Mouse (Mus musculus): ENCODE data around the gene Lyz1.
"Not testable (repeated sequence)": the region's sequence is repeated elsewhere in the genome, so short reads cannot be mapped to it uniquely, and the experiment has no call there.

Lyz1 gene

DNA sequence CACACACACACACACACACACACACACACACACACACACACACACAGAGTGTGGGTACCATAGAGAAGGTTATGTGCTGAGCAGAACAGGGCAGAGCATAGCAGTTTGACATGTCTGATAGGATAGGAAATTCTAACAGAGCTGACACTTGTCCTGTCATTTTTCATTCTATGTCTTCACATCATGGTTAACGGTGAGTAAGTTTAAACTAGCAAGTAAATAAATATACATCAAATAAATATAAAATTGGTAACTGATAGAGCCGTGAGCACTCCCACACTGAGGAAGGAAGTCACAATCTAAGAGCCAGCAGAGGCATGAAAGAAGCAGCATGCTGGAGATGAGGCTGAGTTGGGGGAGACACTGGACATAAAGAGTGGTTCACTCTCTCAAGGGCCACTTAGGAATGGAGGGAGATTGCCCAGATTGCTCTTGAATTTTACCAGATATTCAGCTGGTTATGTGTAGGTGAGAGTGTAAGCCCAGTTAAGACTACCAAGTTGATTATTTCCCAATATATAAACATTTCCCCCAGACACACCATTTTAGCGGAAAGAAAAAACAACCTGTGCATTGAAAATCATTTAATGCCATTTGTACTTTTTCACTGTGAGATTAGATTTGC is 5.3 kb downstream of the Lyz1 start:
- no peak for DNase-seq (ENCODE audit: low read depth, low spot score)

DNA sequence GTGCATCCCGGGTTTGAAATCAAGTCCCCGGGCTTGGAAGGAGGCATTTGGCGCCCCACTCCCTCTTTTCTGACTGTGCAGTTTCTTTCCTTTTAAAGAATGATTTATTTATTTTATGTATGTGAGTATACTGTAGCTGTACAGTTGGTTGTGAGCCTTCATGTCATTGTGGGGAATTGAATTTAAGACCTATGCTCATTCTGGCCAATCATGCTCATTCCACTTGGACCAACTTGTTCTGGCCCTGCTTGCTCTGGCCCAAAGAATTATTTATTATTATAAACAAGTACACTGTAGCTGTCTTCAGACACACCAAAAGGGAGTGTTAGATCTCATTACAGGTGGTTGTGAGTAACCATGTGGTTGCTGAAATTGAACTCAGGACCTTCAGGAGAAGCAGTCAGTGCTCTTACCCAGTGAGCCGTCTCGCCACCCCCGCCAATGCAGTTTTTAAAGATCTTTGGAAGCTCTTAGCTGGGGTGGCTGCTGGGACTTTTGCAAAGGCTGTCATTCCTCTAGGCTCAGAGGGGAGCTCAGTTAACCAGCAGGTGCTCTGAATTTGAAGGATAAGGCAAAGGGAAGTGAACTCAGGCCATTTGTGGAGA is 6.2 kb downstream of the Lyz1 start:
- no peak for DNase-seq (ENCODE audit: low read depth, low spot score)

DNA sequence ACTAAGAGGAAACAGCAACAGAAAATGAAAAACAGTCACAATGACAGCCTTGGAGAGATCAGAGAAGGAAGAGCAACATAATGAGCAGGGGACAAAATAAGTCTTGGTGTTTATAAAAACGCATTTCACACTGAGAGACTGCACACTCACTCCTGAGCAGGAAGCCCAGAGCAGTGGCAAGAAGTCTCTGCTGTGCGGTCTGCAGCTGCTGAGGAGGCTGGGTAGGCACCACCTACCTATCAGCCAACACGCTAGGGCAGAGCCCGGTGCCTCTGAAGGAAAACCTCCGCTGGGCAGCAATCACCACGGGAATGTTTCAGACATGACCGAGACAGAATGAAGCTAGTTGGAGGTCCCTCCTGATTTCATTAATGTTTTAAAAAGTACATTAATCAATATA is 7.1 kb downstream of the Lyz1 start:
- not testable (repeated sequence) for DNase-seq (ENCODE audit: low read depth, low spot score)

GRCm38 (mm10) chr10:117284578-117285520 is 7.8 kb downstream of the Lyz1 start:
- no peak for DNase-seq (ENCODE audit: low read depth, low spot score)

- no peak for DNase-seq (ENCODE audit: low read depth, low spot score)
Observed at GRCm38 (mm10) chr10:117283871-117284577, 8.6 kb downstream of the Lyz1 start.

DNA sequence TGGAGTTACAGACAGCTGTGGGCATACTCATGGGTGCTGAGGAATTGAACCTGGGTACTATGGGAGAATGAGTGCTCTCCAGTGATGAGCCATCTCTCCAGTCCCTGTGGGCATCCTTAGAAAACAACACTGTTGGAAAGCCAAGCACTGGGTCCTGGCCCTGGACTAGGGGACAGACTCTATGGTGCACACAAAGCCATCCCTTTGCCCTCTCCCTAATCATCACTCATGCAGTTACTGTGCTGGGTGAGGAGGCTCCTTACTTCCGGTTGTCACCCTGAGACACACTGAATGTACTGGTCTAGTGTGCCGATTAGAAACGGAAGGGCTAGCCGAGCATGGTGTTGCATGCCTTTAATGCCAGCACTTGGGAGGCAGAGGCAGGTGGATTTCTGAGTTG is 9.5 kb downstream of the Lyz1 start:
- not testable (repeated sequence) for DNase-seq (ENCODE audit: low read depth, low spot score)

GRCm38 (mm10) chr10:117282551-117282950 is 10.1 kb downstream of the Lyz1 start:
- DNase-seq (ENCODE audit: low read depth, low spot score): no peak

DNA sequence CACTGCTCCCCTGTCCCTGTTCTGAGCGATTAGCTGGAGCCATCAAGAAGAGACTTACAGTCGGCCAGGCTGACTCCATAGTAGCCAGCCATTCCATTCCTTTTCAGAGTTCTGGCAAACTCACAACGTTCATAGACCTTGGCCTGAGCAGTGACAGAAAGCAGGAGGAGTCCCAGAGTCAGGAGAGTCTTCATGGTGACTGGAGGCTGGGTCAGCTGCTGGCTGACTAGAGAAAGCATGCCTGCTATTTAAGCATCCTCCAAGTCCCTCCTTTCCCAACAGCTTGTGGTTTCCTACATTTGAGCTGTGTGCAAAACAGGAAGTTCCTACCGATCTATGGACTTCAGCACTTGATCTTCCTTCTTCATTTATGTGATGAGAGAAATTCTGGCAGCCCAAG is 10.6 kb downstream of the Lyz1 start, which contains the start of gene Lyz2:
Gene Lyz2, minus strand, starts transcription at position 273 of the 400 bp plus-strand sequence.
- DNase-seq (ENCODE audit: low read depth, low spot score): no peak

DNA sequence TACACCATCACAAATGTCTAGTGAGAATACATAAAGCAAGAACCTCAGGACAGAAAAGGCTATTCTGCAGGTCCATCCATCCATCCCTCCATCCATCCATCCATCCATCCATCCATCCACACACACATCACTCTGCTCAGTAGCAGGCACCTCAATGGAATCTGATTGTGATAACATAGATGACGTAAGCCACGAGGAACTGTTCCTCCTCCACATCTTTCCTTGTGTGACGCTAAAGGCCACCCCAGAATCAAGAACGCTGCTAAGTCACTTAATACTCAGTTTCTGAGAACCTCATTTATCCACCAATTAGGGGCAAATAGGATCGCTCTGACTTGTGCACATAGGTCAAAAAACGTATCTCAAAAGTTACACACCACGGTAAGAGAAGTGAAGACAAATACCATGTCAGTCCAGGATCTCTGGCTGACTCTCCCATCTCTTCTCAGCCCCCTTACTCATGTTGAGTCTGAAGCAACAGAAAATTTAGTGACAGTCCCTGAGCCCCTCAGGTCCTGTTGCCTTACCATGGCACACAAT is 11.2 kb downstream of the Lyz1 start:
- DNase-seq (ENCODE audit: low read depth, low spot score): no peak

DNA sequence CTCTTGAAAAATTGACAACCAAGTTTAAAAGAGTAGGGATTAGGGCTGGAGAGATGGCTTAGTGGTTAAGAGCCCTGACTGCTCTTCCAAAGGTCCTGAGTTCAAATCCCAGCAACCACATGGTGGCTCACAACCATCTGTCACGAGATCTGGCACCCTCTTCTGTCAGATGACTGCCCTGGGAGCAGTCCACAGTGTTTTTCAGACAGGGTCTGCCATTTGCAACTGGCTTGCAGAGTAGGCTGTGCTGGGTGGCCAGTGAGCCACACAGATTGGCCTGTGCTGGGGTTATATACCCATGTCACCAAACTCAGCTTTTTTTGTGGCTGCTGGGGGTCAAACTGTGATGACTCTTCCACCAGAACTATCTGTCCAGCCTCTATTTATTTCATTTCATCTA is 12.7 kb downstream of the Lyz1 start:
- no peak for DNase-seq (ENCODE audit: low read depth, low spot score)

GRCm38 (mm10) chr10:117278510-117278909 is 14.2 kb downstream of the Lyz1 start:
- not testable (repeated sequence) for DNase-seq (ENCODE audit: low read depth, low spot score)

- not testable (repeated sequence) for DNase-seq (ENCODE audit: low read depth, low spot score)
Observed at GRCm38 (mm10) chr10:117277779-117278178, 14.9 kb downstream of the Lyz1 start.

DNA sequence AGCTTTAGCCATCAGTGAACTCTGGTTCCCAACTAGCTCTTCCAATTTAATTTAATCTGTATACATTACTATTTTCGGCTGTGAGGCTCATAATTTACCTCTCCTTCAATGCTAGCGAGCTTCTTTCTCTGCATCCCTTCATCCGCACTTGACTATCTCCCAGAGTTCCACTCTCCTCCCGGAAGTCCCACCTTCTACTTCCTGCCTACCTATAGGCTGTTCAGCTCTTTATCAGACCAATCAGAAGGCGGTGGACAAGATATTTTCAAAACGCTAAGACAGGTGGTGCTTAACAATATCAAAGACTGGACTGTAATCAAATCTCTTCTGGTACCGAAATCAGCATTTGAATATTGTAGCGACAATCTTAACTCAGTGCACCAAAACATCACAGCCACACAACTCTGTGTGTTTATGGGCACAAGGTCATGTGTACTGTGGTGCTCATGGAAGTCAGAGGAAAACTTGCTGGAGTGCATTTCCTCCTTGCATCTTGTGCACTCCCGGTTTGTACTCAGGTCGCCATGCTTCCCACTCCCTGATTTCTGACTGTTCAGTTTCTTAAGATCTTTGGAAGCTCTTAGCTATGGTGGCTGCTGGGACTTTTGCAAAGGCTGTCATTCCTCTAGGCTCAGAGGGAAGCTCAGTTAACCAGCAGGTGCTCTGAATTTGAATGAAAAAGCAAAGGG is 16.8 kb downstream of the Lyz1 start:
- no peak for DNase-seq (ENCODE audit: low read depth, low spot score)

DNA sequence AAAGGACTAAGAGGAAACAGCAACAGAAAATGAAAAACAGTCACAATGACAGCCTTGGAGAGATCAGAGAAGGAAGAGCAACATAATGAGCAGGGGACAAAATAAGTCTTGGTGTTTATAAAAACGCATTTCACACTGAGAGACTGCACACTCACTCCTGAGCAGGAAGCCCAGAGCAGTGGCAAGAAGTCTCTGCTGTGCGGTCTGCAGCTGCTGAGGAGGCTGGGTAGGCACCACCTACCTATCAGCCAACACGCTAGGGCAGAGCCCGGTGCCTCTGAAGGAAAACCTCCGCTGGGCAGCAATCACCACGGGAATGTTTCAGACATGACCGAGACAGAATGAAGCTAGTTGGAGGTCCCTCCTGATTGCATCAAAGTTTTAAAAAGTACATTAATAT is 18.0 kb downstream of the Lyz1 start:
- not testable (repeated sequence) for DNase-seq (ENCODE audit: low read depth, low spot score)

- DNase-seq (ENCODE audit: low read depth, low spot score): no peak
Observed at GRCm38 (mm10) chr10:117272023-117272422, 20.6 kb downstream of the Lyz1 start.

DNA sequence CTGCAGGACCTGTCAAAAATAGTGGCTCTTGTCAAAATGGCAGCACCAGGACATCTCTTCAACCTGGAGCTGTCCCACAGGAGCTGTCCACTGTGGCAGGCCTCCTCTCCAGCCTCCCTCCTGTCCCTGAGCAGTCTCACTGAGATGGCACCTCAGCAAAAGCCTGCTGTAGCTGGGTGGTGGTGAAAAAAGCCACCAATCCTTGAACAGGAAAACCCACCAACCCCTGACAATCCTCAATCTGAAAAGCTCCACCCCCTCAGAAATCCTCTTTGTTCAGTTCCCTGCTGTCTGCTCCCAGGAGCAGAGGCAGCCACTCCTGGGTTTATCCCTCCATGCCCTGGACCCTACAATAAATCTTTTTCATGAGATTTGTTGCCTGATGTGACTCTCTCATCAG is 32.8 kb downstream of the Lyz1 start:
- no peak for DNase-seq (ENCODE audit: low read depth, low spot score)

GRCm38 (mm10) chr10:117238603-117239002 is 54.1 kb downstream of the Lyz1 start, which contains the start of gene 9530003J23Rik:
Gene 9530003J23Rik, minus strand, starts transcription at chr10:117238703.
- DNase-seq (ENCODE audit: low read depth, low spot score): no peak

Measured in telencephalon, adult 2 months (tissue).